Mouse (Mus musculus) heart, adult 9 months (tissue): ENCODE results near the gene Usp44.
"Not testable (repeated sequence)": the region's sequence is repeated elsewhere in the genome, so short reads cannot be mapped to it uniquely, and the experiment has no call there.

Experiments
- DNase-seq, 2 experiments: peaks; one replicate each; pipeline ENCODE4 v3.0.0; 2022; ENCODE audit warnings: low spot score in 2 of 2

Gene Usp44

DNA sequence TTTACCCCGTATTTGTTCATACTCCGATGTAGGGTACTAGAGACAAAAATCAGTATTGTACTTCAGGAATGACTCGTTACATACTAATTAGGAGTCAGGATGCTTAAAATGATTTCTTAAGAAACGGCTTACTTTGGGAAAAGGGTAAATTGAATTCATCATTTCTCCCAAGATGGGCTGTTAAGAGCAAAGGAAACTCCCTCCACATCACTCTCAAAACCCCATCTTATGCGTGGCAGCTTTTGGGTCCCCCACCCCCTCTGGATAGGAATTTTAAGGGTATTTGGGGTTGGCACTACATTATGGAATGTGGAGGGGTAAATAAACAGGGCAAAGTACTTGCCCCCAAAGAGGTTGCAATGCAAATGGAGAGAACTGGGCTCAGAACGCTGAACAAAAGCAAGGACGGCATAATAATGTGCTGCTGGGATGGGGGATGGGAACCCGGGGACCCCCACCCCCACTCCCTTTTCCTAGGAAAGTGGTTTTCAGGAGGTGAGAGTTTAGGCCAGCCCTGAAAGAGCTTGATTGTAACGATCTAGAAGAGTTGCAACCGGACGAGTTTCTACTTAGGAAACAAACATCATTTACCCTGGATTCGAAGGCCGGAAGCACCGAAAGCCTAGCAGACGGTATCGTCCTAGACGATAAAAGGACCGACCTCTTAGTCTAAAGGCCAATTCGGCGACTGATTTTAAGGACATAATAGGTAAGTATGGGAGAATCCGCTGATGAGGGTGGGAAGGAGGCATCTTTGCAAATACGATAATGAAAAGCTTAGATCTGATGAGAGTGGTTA lies at the start of gene Usp44:
Usp44 (plus strand) TSS at position 625 of the 799 bp plus-strand sequence.
- DNase-seq = no peak

DNA sequence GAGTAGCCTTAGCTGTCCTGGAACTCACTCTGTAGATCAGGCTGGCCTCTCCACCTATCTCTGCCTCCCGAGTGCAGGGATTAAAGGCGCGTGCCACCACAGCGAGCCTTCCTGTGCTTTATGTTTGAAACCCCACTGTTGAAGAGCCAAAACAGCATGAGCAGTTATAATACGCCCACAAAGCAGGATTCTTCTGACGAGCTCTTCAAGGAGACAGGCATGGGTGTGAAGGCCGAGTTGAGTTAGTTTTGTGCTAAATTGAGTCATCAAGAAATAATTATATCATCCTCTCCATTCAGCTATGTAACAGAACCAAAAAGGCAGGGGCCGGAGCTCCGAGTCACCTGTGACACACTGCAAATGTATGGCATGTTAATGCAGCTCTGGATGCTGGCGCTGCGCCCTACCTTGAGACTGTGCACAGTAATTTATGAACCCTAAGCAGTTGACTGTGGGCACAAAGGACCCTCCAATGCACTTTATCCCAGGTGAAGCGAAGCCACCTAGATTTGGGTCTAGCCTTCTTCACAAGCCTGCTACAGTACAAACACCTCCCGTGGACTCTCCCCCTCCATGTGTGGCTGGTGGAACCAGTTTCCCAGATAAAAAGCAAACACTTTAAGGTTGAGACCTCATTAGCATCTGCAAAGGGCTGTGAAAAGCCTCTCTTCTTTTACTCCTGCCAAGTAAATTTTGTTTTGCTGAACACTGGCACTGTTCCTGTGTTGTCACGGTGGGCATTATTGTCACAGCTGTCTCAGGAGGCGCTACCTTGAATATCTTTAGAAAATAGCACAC lies 47.9 kb upstream of the Usp44 start:
- no peak for DNase-seq

GRCm38 (mm10) chr10:93799711-93800362 lies 31.5 kb upstream of the Usp44 start:
- peak; percentile 54 to 56 for DNase-seq

DNA sequence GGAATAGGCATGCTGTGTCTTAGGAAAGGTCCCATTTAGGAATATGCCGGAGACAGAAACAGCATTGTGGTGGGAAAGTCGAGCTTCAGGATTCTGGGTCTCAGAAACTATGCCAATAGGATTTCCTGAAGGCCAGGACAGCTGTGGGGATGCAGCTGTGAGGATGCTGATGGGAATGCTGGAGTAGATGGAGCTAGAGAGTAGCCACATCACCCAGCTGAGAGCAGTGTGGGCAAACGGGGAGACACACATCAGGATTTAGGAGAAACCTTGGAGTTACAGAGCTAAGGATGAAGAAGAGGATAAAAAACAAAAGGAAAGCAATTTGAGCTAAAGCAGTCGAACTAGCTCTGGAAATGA lies 31.0 kb upstream of the Usp44 start:
- peak; percentile 34 to 36 for DNase-seq

DNA sequence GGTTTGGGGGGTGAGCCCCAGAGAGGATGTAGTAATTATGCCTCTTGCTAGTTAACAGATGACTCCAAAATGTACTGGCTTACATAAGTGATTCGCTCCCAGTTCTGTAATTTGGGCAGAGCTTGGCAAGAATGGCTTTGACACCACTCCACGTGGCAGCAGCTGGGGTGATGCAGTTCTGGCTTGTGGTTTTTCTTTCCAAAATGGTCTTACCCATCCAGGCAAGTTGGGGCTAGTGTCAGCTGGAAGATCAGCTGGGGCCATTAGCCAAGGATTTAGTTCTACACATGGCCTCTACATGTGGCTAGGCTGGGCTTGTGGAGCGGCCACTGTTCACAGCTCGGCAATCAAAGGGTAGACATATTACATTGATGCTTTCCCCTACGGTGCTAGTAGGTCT lies 30.5 kb upstream of the Usp44 start:
- peak; percentile 55 to 56 for DNase-seq

DNA sequence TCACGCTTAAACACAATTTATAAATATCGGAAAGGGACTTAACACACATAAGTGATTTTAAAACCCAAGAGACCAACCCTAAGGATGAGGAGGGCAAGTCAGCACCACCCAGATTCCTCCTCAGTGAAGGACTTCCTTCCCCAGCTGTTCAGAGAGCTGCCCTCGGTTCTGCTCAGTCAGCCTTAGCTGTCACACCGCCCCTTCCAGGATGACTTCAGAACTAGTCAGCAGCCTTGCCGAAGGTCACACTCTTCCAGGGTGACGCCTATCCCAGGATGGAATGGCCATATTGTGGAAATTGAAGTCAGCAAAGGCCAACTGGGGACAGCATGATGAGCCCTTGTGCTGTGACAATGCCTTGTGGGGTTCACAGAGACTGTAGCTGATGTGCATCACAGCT lies 28.2 kb upstream of the Usp44 start:
- DNase-seq = peak; percentile 10 to 13

- DNase-seq = not testable (repeated sequence)
These were observed 21.9 kb upstream of the Usp44 start for GRCm38 (mm10) chr10:93809438-93809837.

DNA sequence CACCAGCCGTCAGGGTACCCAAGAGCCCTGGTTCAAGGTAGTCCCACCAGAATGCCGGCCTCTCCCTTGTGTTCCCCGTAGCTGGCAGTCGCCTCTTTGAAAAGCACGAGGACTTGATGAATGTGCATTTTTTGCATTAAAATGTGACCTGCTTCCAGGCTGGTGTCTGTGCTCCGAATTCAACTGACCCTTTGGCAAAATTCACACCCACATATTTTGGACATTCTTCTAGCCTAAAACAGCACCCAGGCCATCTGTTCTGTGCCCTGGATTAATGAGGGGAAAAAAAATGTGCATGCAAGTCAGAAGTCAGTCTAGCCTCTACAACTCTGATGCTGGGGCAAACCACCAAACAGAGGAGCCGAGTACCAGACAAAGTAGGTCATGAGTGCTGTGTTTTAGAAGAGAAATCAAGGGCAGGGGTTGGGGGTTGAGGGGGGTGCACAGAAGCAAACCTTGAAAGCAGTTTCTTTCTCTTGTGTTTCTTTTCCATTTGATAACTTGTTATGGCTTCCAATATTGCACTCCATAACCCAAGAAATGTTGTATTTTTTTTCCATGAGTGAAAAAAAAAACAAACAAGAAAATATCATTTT lies 20.7 kb upstream of the Usp44 start:
- DNase-seq = no peak

GRCm38 (mm10) chr10:93812098-93812497 lies 19.3 kb upstream of the Usp44 start:
- DNase-seq = no peak

- peak; percentile 18 to 61 for DNase-seq
These were observed 18.5 kb upstream of the Usp44 start for GRCm38 (mm10) chr10:93812774-93813415.

- no peak for DNase-seq
These were observed 17.6 kb upstream of the Usp44 start for GRCm38 (mm10) chr10:93813755-93814154.

GRCm38 (mm10) chr10:93818661-93819060 lies 12.7 kb upstream of the Usp44 start:
- DNase-seq = peak in 1 of 2 experiments; percentile 52

DNA sequence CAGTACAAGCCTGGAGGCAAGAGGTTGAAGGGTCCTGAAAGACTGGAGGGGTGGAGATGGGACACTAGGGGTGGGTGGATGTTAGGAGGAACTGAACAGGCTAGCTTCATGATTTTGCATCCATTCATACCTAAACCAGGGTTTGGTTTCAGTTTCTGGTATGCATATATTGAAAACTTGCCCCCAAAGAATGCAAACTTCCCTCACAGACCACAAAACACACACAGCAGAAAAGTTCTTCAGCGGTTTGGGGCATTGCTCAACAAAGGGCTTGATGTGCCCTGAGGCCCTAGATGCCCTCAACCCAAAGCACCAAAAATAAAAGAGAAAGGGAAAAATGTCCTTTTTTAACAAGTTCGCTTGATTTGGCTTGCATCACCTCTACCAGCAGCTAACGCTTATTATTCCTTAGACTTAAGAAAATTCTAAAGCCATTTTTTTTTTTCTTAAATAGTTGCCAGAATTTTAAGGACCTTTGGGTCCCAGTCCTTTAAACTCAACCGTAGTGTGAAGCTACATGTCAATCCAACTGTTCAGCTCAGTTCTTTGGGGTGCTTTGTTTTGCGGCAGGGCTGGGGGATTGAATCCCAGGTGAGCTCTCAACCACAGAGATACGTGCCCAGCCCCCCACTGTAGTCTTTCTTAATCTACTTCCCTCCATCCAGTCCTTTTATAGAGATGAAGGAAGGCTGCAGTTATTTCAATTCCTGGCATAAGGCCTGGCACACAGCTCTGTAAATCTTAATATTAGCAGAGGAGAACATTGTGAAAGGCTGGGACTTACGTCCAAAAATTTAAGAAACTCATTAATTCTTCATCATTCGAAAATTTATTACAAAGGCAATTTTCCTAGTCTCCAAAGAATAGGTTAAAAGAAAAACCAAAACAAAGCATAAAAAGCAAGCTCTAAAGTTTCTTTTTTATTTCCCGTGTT lies 1.2 kb upstream of the Usp44 start:
- DNase-seq = no peak

- no peak for DNase-seq
These were observed 597 bp downstream of the Usp44 start for GRCm38 (mm10) chr10:93831730-93832574.

DNA sequence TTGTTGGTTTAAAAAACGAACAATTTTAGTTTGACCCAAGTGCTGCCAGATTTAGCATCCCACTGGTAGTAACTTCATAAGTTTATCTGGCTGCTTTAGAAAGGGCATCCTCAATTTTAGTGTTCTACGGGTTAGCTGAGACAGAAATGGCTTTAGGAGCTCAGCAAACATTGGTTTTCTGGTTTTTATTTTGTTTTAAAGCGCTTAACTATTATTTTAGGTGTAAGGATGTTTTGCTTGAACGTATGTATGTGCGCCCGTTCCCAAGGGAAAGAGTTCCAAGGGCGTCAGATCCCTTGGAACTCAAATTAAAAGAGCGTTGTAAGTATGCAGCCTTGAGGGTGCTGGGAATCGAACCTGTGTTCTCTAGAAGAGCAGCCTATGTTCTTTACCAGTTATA lies 1.5 kb downstream of the Usp44 start:
- no peak for DNase-seq

DNA sequence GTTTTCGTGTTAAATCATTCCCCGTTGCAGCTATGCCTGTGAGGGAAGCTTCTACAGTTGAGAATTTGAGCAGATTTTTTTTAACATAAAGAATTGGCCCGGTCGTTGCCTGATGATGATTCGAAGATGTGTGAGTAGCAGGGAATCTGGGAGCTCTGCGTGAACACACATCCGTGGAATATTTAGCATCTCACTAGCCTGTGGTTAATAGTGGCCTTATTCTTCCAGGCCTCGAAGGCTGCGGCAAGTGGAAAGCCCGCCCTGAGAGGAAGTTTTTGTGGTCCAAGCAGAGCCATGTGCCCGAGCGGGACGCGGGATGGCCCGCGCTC lies 2.0 kb downstream of the Usp44 start:
- DNase-seq = no peak

GRCm38 (mm10) chr10:93833699-93834393 lies 2.5 kb downstream of the Usp44 start:
- DNase-seq = no peak

- DNase-seq = no peak
These were observed 3.0 kb downstream of the Usp44 start for GRCm38 (mm10) chr10:93834394-93834745.

DNA sequence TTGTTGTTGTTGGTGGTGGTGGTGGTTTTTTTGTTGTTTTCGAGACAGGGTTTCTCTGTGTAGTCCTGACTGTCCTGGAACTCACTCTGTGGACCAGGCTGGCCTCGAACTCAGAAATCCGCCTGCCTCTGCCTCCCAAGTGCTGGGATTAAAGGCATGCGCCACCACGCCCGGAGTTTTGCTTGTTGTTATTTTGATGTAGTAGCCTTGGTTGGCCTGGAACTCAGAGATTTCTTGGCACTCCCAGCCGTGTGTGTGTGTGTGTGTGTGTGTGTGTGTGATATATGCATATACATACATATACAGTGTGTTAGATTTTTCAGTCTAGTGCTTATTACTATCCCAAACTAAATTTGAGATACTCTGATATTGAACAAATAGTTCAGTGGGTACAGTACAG lies 3.8 kb downstream of the Usp44 start:
- not testable (repeated sequence) for DNase-seq
